Mouse (Mus musculus) adrenal gland, postnatal 10 days (tissue): ENCODE results near the gene Tnpo3. TPM values are rescaled to one million over a fixed set of nuclear protein-coding genes. Genes with fewer than 3 reads are reported as not detected.
"Not testable (repeated sequence)": the region's sequence is repeated elsewhere in the genome, so short reads cannot be mapped to it uniquely, and the experiment has no call there.

ENCODE experiments used
- DNase-seq: peaks from one replicate; pipeline ENCODE4 v3.0.0; 2021; ENCODE audit warnings: mixed read lengths
- total RNA-seq, 2 experiments: library from RNA; stranded (reverse); gene quantifications; 2 replicates each; pipeline ENCODE4 v1.2.3; 2021

Tnpo3 gene
- total RNA-seq, 2 experiments from 2014 or later: 48.8 to 61.1 TPM

GRCm38 (mm10) chr6:29620840-29621543 is 11.3 kb upstream of the Tnpo3 start:
- no peak for DNase-seq

- DNase-seq: no peak
Measured at GRCm38 (mm10) chr6:29620176-29620575, 10.5 kb upstream of the Tnpo3 start.

GRCm38 (mm10) chr6:29610020-29610640 is 443 bp upstream of the Tnpo3 start:
- DNase-seq: not testable (repeated sequence)

GRCm38 (mm10) chr6:29600188-29600587 is 9.5 kb downstream of the Tnpo3 start:
- DNase-seq: no peak

GRCm38 (mm10) chr6:29595656-29596055 is 14.0 kb downstream of the Tnpo3 start:
- DNase-seq: no peak

GRCm38 (mm10) chr6:29581202-29581601 is 28.5 kb downstream of the Tnpo3 start:
- no peak for DNase-seq

GRCm38 (mm10) chr6:29580770-29581169 is 28.9 kb downstream of the Tnpo3 start:
- no peak for DNase-seq

GRCm38 (mm10) chr6:29576388-29576787 is 33.3 kb downstream of the Tnpo3 start:
- DNase-seq: not testable (repeated sequence)

- DNase-seq: no peak
Measured at GRCm38 (mm10) chr6:29557112-29557511, 52.6 kb downstream of the Tnpo3 start.

- no peak for DNase-seq
Measured at GRCm38 (mm10) chr6:29552526-29552925, 57.2 kb downstream of the Tnpo3 start.

- DNase-seq: no peak
Measured at GRCm38 (mm10) chr6:29548086-29548485, 61.6 kb downstream of the Tnpo3 start.

GRCm38 (mm10) chr6:29547582-29547981 is 62.1 kb downstream of the Tnpo3 start:
- DNase-seq: no peak

GRCm38 (mm10) chr6:29545611-29546010 is 64.1 kb downstream of the Tnpo3 start:
- DNase-seq: no peak

- peak; percentile 44 for DNase-seq
Measured at GRCm38 (mm10) chr6:29540956-29541355, 68.7 kb downstream of the Tnpo3 start.

GRCm38 (mm10) chr6:29540223-29540622 is 69.5 kb downstream of the Tnpo3 start:
- no peak for DNase-seq

GRCm38 (mm10) chr6:29539502-29539901 is 70.2 kb downstream of the Tnpo3 start:
- no peak for DNase-seq

- DNase-seq: no peak
Measured at GRCm38 (mm10) chr6:29537221-29537620, 72.5 kb downstream of the Tnpo3 start.

- DNase-seq: no peak
Measured at GRCm38 (mm10) chr6:29536651-29537193, 73.0 kb downstream of the Tnpo3 start.

GRCm38 (mm10) chr6:29535316-29535715 is 74.4 kb downstream of the Tnpo3 start:
- peak; percentile 56 for DNase-seq

GRCm38 (mm10) chr6:29530050-29530449 is 79.6 kb downstream of the Tnpo3 start:
- DNase-seq: no peak

GRCm38 (mm10) chr6:29529444-29529820 is 80.3 kb downstream of the Tnpo3 start:
- DNase-seq: no peak

GRCm38 (mm10) chr6:29528561-29529443 is 80.9 kb downstream of the Tnpo3 start:
- no peak for DNase-seq

GRCm38 (mm10) chr6:29528165-29528505 is 81.6 kb downstream of the Tnpo3 start:
- no peak for DNase-seq
